Mouse (Mus musculus) spleen, postnatal 10 days (tissue): ENCODE data around the gene Arhgef10l.

Experiments used
- DNase-seq, 2 experiments: peaks; one replicate each; pipeline ENCODE4 v3.0.0; 2021 to 2022; ENCODE audit warnings: low spot score in 2 of 2

Gene Arhgef10l

GRCm38 (mm10) chr4:140694551-140695060 is 28.8 kb upstream of the Arhgef10l start:
- no peak for DNase-seq

GRCm38 (mm10) chr4:140693513-140693912 is 27.7 kb upstream of the Arhgef10l start:
- DNase-seq, result no peak

GRCm38 (mm10) chr4:140691481-140691880 is 25.7 kb upstream of the Arhgef10l start:
- DNase-seq, result no peak

GRCm38 (mm10) chr4:140689873-140690655 is 24.3 kb upstream of the Arhgef10l start:
- peak in 1 of 2 experiments; percentile 59 for DNase-seq

GRCm38 (mm10) chr4:140688826-140689425 is 23.1 kb upstream of the Arhgef10l start:
- DNase-seq, result no peak

- DNase-seq, result no peak
Measured at GRCm38 (mm10) chr4:140688044-140688825, 22.4 kb upstream of the Arhgef10l start.

GRCm38 (mm10) chr4:140684881-140685303 is 19.1 kb upstream of the Arhgef10l start:
- no peak for DNase-seq

GRCm38 (mm10) chr4:140684141-140684871 is 18.5 kb upstream of the Arhgef10l start:
- peak; percentile 58 to 60 for DNase-seq

- DNase-seq, result peak in 1 of 2 experiments; percentile 34
Measured at GRCm38 (mm10) chr4:140683608-140684007, 17.8 kb upstream of the Arhgef10l start.

- DNase-seq, result peak in 1 of 2 experiments; percentile 34
Measured at GRCm38 (mm10) chr4:140680731-140681397, 15.1 kb upstream of the Arhgef10l start.

- DNase-seq, result peak; percentile 72 to 82
Measured at GRCm38 (mm10) chr4:140679723-140680380, 14.0 kb upstream of the Arhgef10l start.

- peak in 1 of 2 experiments; percentile 55 for DNase-seq
Measured at GRCm38 (mm10) chr4:140679038-140679437, 13.2 kb upstream of the Arhgef10l start.

- DNase-seq, result peak; percentile 78 to 91
Measured at GRCm38 (mm10) chr4:140674345-140674926, 8.6 kb upstream of the Arhgef10l start.

- DNase-seq, result no peak
Measured at GRCm38 (mm10) chr4:140673527-140674264, 7.9 kb upstream of the Arhgef10l start.

- no peak for DNase-seq
Measured at GRCm38 (mm10) chr4:140667802-140668201, 2.0 kb upstream of the Arhgef10l start.

- DNase-seq, result no peak
Measured at GRCm38 (mm10) chr4:140665053-140665452, 759 bp downstream of the Arhgef10l start.

- DNase-seq, result no peak
Measured at GRCm38 (mm10) chr4:140662882-140663585, 2.8 kb downstream of the Arhgef10l start.

GRCm38 (mm10) chr4:140662453-140662852 is 3.4 kb downstream of the Arhgef10l start:
- DNase-seq, result no peak
